In genomic region chr9:40581854-40582253, GRCm38 (mm10) we compare ENCODE assay signal across 10 mouse cellular contexts. TPM values are rescaled to one million over a fixed set of nuclear protein-coding genes. Genes with fewer than 3 reads are reported as not detected.
A peak's percentile ranks its signal among the peaks of the same experiment; 100 is the strongest.
DNase-seq lines count a peak whose midpoint lies in the region; TF ChIP-seq lines count a peak whose summit lies in the region.
"Had no signal": no experiment of that assay in that cellular context is flagged by ENCODE, and none has a peak within 500 bp of the region (broad histone marks: within the 10 kb centered on the region; RNA-seq: fewer than 3 reads in every experiment).

No protein-coding gene starts in this region.

- TF ChIP-seq EP300 in CH12.LX (IDR thresholded peaks at IDR 0.05; ENCODE audit: low read length), result no peak

- no peak overlapping the region for H3K9ac ChIP-seq in CH12.LX (ENCODE audit: insufficient read depth, low read depth)
- H3K9ac ChIP-seq: embryonic facial prominence, embryonic 12.5 days had no signal

- no peaks in the 10 kb centered on the region for H3K36me3 ChIP-seq in kidney, adult 2 months (ENCODE audit: control insufficient read depth, insufficient read depth, low read length)
- H3K36me3 ChIP-seq in CH12.LX (replicated peaks in 1 of 2; ENCODE audit: control insufficient read depth in 1 of 2, insufficient read depth in 1 of 2, low read length in 1 of 2), result no peaks in the 10 kb centered on the region
- H3K36me3 ChIP-seq: embryonic facial prominence, embryonic 12.5 days had no signal

- TF ChIP-seq POLR2A in kidney, adult 2 months (IDR thresholded peaks at IDR 0.05; ENCODE audit: low read depth, low read length), result no peak
- TF ChIP-seq POLR2A in CH12.LX (IDR thresholded peaks at IDR 0.05; ENCODE audit: low read depth, low read length), result no peak

- in situ Hi-C loops in CH12.LX (cut with MboI; ENCODE audit: low pct_ligation_motif_present, low pct_unique_long_range_greater_than_20kb, low sequenced_read_pairs), result loop anchor here (25.0 kb wide), 1 partner anchor 345 kb away; no protein-coding TSS in a partner anchor

- H3K27ac ChIP-seq in kidney, adult 2 months (ENCODE audit: insufficient read depth, low read depth, low read length), result no peak overlapping the region
- H3K27ac ChIP-seq in CH12.LX (ENCODE audit: insufficient read depth, low read depth), result no peak overlapping the region
- H3K27ac ChIP-seq: embryonic facial prominence, embryonic 12.5 days; hindbrain, postnatal 0 days had no signal

- dilution Hi-C loops in CH12.LX (cut with MboI; ENCODE audit: extremely low pct_ligation_motif_present, extremely low pct_unique_long_range_greater_than_20kb, low sequenced_read_pairs), result no loop called here

- WGBS in kidney, adult 2 months, result 72% methylated on average over 2 of the region's 2 CpGs

- no peaks in the 10 kb centered on the region for H3K27me3 ChIP-seq in kidney, adult 2 months (replicated peaks; ENCODE audit: control insufficient read depth, insufficient read depth, low read length)
- no peaks in the 10 kb centered on the region for H3K27me3 ChIP-seq in CH12.LX (replicated peaks)
- H3K27me3 ChIP-seq: embryonic facial prominence, embryonic 12.5 days had no signal

- no peak for TF ChIP-seq CTCF in kidney, adult 2 months (conservative IDR thresholded peaks at IDR 0.05; ENCODE audit: insufficient read depth, insufficient read length, low read depth, low read length)
- TF ChIP-seq CTCF in CH12.LX (conservative IDR thresholded peaks at IDR 0.05 in 1 of 2, IDR thresholded peaks at IDR 0.05 in 1 of 2; ENCODE audit: low read depth in 2 of 2, low read length in 2 of 2), result no peak

- peak; percentile 18 for DNase-seq in kidney, adult 2 months
- DNase-seq in kidney, postnatal 25 days, result no peak
- peak; percentile 69 for DNase-seq in CH12.LX (ENCODE audit: extremely low read depth)
- DNase-seq in c-Kit-positive CD71-negative TER-119-negative erythroid progenitor cells, embryonic 14.5 days (ENCODE audit: low read depth), result peak; percentile 53
- peak; percentile 70 to 80 for DNase-seq in monocyte, adult 2 months (ENCODE audit: low read depth in 1 of 2, low spot score in 2 of 2)
- DNase-seq in cerebellum, postnatal 36 days, result no peak
- no peak for DNase-seq in urinary bladder, adult 2 months (ENCODE audit: low spot score)
- no peak for DNase-seq in urinary bladder, postnatal 25 days (ENCODE audit: low spot score)

- H3K4me2 ChIP-seq in CH12.LX (ENCODE audit: insufficient read depth, low read depth, poor library complexity, severe bottlenecking), result no peak overlapping the region
- H3K4me2 ChIP-seq: embryonic facial prominence, embryonic 12.5 days had no signal

- TF ChIP-seq RAD21 in CH12.LX (IDR thresholded peaks at IDR 0.05; ENCODE audit: low read depth, low read length), result no peak

- H3K79me2 ChIP-seq in CH12.LX (replicated peaks; ENCODE audit: control insufficient read depth, extremely low read depth, insufficient read depth, poor library complexity, severe bottlenecking), result no peaks in the 10 kb centered on the region

- H3K4me1 ChIP-seq in kidney, adult 2 months (ENCODE audit: control insufficient read depth, insufficient read depth, low read length), result no peaks in the 10 kb centered on the region
- H3K4me1 ChIP-seq in CH12.LX (ENCODE audit: control insufficient read depth in 1 of 2, insufficient read depth in 2 of 2), result peaks cover 2 to 47% of the 10 kb centered on the region in 2 experiments; a peak in 3 of 4 replicates
- H3K4me1 ChIP-seq: embryonic facial prominence, embryonic 12.5 days had no signal

- H3K4me3 ChIP-seq in kidney, adult 2 months (ENCODE audit: insufficient read depth, low read depth, low read length), result no peak overlapping the region
- no peak overlapping the region for H3K4me3 ChIP-seq in CH12.LX (replicated peaks in 1 of 3; ENCODE audit: low read depth in 2 of 3, low read length in 2 of 3, poor library complexity in 1 of 3)
- H3K4me3 ChIP-seq: embryonic facial prominence, embryonic 12.5 days had no signal

- H3K9me3 ChIP-seq in CH12.LX (replicated peaks; ENCODE audit: low read length), result no peaks in the 10 kb centered on the region
- H3K9me3 ChIP-seq: embryonic facial prominence, embryonic 12.5 days had no signal

TF ChIP-seq in CH12.LX, 34 proteins besides CTCF, POLR2A, EP300 and RAD21:
- TF ChIP-seq SIN3A (IDR thresholded peaks at IDR 0.05; ENCODE audit: low read length) (no peak), UBTF (IDR thresholded peaks at IDR 0.05; ENCODE audit: low read depth, low read length) (no peak), JUN (IDR thresholded peaks at IDR 0.05; ENCODE audit: insufficient read depth, low read depth, low read length) (no peak)

RNA-seq across cellular contexts. Expression of gene Gramd1b, which starts 50.7 kb away (rescaled TPM):
- 210 and 285 TPM in 2 replicates for polyA plus RNA-seq in kidney, adult 2 months (2012; rRNA removed)
- total RNA-seq in CH12.LX (2012; rRNA removed), result 14.8 and 16.7 TPM in 2 replicates
- 11.1 and 13.3 TPM in 2 replicates for total RNA-seq in CH12.LX (2014; rRNA removed)
- 29.9 and 40.8 TPM in 2 replicates for polyA plus RNA-seq in CH12.LX (2012; ENCODE audit: insufficient read length, low read depth)
- 5.9 and 7.2 TPM in 2 replicates for polyA plus RNA-seq in urinary bladder, adult 2 months (2012; rRNA removed)

Comparison
In these comparisons a context has a peak if more than half of its experiments do, and no peak if none do; other contexts are left out.
1. DNase-seq: peak in kidney, adult 2 months (single experiment), CH12.LX (single experiment), c-Kit-positive CD71-negative TER-119-negative erythroid progenitor cells, embryonic 14.5 days (single experiment) and monocyte, adult 2 months (2 of 2); none in kidney, postnatal 25 days (0 of 2), cerebellum, postnatal 36 days (0 of 2), urinary bladder, adult 2 months (single experiment) and urinary bladder, postnatal 25 days (single experiment).